Mouse (Mus musculus): ENCODE data around the gene Ift74. TPM values are rescaled to one million over a fixed set of nuclear protein-coding genes. Genes with fewer than 3 reads are reported as not detected.

Ift74 gene
- polyA plus RNA-seq, 1 experiment, result 2.0 TPM

DNA sequence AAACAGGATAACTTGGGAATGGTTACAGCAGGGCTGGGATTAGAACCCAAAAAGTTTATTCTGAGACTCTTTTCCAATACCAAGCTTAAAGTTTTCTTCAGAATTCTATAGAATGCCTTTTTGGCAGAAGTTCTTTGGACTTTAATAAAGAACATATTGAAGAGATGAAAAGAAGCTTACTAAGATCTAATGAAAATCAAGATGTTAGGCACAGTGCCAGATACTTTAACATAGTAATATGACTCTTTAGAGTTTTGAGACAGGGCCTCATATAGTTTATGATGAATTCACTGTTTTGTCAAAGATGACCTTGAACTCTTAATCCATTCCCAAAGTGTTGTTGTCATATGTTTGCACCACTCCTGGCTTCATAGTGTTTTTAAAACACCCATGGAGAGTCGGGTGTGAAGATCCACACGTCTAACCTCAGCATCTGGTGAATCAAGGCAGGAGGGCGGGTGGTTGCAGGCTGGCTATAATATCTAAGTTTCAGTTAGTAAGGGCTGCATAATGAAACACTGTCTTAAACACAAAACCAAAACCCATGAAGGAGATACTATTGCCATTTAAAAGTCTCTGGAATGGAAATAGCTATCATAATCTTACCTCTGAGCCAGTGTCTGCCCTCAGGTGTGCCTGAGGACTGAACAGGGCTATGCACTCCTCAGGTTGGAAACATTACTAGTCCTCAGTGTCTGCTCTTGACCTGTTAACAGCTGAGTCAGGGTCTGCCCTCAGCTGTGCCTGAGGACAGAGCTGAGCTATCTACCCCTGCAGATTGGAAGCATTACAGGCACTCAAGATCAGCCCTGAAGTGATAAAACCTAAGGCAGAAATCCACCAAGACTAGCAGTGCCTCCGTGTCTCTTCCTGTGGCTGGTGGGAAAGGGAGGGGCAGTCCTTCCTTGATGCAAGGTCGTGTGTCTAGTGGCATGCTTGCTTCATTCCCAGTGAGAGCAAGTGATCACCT is 123.3 kb downstream of the Ift74 start:
- H3K27ac ChIP-seq (ENCODE audit: insufficient read depth, low read depth, low read length), result no peak overlapping the region
- H3K4me3 ChIP-seq (ENCODE audit: insufficient read depth, low read depth, low read length), result no peak overlapping the region
- 62% methylated on average over 5 of the region's 5 CpGs for WGBS
- no peaks in the 10 kb centered on the region for H3K27me3 ChIP-seq (replicated peaks; ENCODE audit: control insufficient read depth, insufficient read depth, low read length)
- H3K36me3 ChIP-seq (ENCODE audit: control insufficient read depth, insufficient read depth, low read length), result no peaks in the 10 kb centered on the region
- 0 out of 2 replicates have a peak, but pooled peaks cover 2% of the 10 kb centered on the region for H3K4me1 ChIP-seq (ENCODE audit: control insufficient read depth, insufficient read depth, low read length)
- DNase-seq, result no peak
- TF ChIP-seq CTCF (conservative IDR thresholded peaks at IDR 0.05; ENCODE audit: insufficient read depth, insufficient read length, low read depth, low read length), result no peak
- TF ChIP-seq POLR2A (IDR thresholded peaks at IDR 0.05; ENCODE audit: low read depth, low read length), result no peak

DNA sequence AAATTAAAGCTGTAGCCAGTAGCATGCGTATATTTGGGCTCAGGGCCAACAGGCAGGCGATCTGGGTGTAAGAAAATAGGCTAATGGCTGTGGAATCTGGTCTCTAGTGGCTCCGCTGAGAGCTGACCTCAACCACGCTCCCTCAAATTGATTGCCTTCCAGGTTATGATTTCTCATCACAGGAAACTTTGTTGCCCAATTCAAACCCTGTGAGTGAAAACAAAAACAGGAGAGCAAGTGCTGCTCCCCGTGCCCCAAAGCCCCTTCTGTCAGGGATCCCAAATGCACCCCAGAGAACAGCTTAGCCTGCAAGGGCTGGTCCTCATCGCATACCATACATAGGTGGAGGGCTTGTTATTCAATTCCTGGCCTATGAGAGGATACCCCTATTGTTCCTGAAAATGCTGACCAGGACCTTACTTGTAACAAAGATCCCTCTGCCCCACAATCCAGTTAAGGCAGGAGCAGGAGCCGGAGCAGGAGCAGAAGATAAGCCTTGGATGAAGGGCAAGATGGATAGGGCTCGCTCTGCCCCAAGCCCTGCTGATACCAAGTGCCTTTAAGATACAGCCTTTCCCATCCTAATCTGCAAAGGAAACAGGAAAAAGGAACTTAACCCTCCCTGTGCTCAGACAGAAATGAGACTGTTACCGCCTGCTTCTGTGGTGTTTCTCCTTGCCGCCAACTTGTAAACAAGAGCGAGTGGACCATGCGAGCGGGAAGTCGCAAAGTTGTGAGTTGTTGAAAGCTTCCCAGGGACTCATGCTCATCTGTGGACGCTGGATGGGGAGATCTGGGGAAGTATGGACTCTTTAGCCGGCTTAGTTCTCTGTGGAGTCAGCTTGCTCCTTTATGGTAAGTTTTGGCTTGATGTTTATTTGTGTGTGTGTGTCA is 124.8 kb downstream of the Ift74 start, which contains the start of gene Tek:
Tek (plus strand) TSS at position 452 of the 894 bp plus-strand sequence.
- peak; percentile 64 for DNase-seq
- no peaks in the 10 kb centered on the region for H3K27me3 ChIP-seq (replicated peaks; ENCODE audit: control insufficient read depth, insufficient read depth, low read length)
- no peak for TF ChIP-seq CTCF (conservative IDR thresholded peaks at IDR 0.05; ENCODE audit: insufficient read depth, insufficient read length, low read depth, low read length)
- no peak for TF ChIP-seq POLR2A (IDR thresholded peaks at IDR 0.05; ENCODE audit: low read depth, low read length)
- no peaks in the 10 kb centered on the region for H3K36me3 ChIP-seq (ENCODE audit: control insufficient read depth, insufficient read depth, low read length)
- WGBS, result 51% methylated on average over 16 of the region's 16 CpGs
- H3K4me3 ChIP-seq (ENCODE audit: insufficient read depth, low read depth, low read length), result peak within 1 kb of the TSS; percentile 65
- H3K4me1 ChIP-seq (ENCODE audit: control insufficient read depth, insufficient read depth, low read length), result no peaks in the 10 kb centered on the region
- H3K27ac ChIP-seq (ENCODE audit: insufficient read depth, low read depth, low read length), result peak within 1 kb of the TSS; percentile 69

DNA sequence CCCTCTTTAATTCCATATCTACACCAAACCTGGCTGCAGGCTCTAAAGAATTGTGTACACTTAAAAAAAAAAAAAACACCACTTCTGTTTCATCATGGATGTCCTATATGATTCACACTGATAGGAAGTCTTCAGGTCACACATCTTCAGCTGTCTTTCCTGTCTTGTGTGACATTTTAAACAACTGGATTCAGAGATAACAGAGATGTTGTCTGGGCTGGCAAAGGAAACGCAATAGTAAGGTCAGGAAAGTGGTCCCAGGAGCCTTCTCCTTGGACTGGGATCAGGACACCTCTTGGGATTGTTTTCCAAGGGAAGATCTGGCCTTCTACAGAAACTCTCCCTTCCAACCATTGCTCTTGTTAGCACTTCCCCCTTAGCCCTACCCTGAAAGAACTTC is 127.5 kb downstream of the Ift74 start:
- no peak for TF ChIP-seq POLR2A (IDR thresholded peaks at IDR 0.05; ENCODE audit: low read depth, low read length)
- TF ChIP-seq CTCF (conservative IDR thresholded peaks at IDR 0.05; ENCODE audit: insufficient read depth, insufficient read length, low read depth, low read length), result no peak
- H3K27ac ChIP-seq (ENCODE audit: insufficient read depth, low read depth, low read length), result peak overlapping the region; percentile 52; the same call in 1 of the 2 replicates
- DNase-seq, result peak; percentile 64
- 65% methylated on average over 1 of the region's 1 CpGs for WGBS
- H3K4me1 ChIP-seq (ENCODE audit: control insufficient read depth, insufficient read depth, low read length), result no peaks in the 10 kb centered on the region
- H3K36me3 ChIP-seq (ENCODE audit: control insufficient read depth, insufficient read depth, low read length), result no peaks in the 10 kb centered on the region
- no peaks in the 10 kb centered on the region for H3K27me3 ChIP-seq (replicated peaks; ENCODE audit: control insufficient read depth, insufficient read depth, low read length)
- 0 out of 2 replicates have a peak overlapping the region, but pooled peaks have one; percentile 17 for H3K4me3 ChIP-seq (ENCODE audit: insufficient read depth, low read depth, low read length)

Other genes starting within 250 kb of the Ift74 start
- gene Gm10306, start 57.9 kb upstream of the Ift74 start, polyA plus RNA-seq (2012; rRNA removed), result not detected in 2 replicates
- 2.4 and 2.9 TPM in 2 replicates for gene Caap1, start 57.7 kb upstream of the Ift74 start, polyA plus RNA-seq (2012; rRNA removed)
- gene Plaa, start 11.2 kb upstream of the Ift74 start, polyA plus RNA-seq (2012; rRNA removed), result 26.5 and 41.9 TPM in 2 replicates
- gene Lrrc19, start 35.7 kb downstream of the Ift74 start, polyA plus RNA-seq (2012; rRNA removed), result 37.0 and 47.2 TPM in 2 replicates
- 15.9 and 21.6 TPM in 2 replicates for gene Tek, start 124.8 kb downstream of the Ift74 start, polyA plus RNA-seq (2012; rRNA removed)